Mouse (Mus musculus): ENCODE results near the gene Gm49486. TPM values are rescaled to one million over a fixed set of nuclear protein-coding genes. Genes with fewer than 3 reads are reported as not detected.

The Gm49486 gene
- polyA plus RNA-seq, 1 experiment = 0.03 TPM

DNA sequence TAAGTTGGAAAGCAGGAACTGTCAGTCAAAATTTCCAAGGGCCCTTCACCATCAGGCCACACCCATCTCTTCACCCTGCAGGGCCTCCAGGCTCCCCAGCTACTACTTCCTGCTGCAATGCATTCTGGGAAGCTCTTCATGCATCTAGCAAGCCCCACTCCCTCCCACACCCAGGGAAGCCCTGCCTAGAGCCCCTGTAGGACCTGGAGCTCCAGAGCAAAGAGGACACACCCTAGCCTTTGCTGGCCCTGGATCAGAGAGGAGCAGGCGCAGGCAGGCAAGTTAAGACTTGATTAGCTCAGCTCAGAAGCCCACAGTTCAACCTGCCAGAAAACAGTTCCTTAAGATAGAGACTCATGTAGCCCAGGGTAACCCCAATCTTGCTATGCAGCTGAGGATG lies 52.2 kb downstream of the Gm49486 start:
- no peak for TF ChIP-seq GATA1 (IDR thresholded peaks at IDR 0.05; ENCODE audit: low read length)

DNA sequence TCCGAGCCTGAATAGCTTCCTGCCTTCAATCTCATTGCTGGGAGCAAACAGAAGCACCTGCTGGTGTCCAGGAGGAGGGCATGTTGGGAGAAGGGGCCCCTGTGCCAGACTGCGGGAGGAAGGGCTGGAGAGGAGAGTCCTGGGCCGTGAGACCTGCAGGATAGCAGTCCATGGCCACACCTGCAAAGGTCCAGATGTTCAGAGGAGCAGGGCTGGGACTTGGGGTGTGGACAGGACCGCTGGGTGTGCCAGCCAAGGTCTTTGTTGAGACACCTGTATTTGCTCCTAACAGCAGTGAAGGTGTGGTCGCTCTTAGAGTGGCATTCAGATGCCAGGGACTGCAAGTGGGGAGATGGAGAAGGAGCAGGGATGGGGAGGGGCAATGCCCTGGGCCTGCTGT lies 53.2 kb downstream of the Gm49486 start:
- TF ChIP-seq GATA1 (IDR thresholded peaks at IDR 0.05; ENCODE audit: low read length) = no peak

DNA sequence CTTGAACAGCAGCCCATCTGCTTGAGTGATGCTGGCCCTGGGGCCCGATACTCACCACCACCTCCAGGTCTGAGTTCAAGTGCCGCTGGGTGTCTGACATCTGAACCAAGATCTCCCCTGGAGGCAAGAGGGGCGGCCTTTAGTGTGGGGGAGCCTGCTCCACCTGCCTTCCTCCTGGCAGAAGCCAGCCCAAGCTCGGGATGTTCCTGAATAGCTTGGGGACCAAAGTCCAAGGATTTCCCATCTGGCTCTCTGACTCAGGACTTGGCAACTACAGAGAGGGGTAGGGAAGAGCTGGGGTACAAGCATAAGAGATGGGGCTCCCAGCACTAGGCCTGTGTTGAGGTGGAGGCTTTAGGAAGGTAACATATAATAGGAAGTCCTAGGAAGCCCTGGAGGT lies 54.2 kb downstream of the Gm49486 start:
- TF ChIP-seq GATA1 (IDR thresholded peaks at IDR 0.05; ENCODE audit: low read length) = no peak

DNA sequence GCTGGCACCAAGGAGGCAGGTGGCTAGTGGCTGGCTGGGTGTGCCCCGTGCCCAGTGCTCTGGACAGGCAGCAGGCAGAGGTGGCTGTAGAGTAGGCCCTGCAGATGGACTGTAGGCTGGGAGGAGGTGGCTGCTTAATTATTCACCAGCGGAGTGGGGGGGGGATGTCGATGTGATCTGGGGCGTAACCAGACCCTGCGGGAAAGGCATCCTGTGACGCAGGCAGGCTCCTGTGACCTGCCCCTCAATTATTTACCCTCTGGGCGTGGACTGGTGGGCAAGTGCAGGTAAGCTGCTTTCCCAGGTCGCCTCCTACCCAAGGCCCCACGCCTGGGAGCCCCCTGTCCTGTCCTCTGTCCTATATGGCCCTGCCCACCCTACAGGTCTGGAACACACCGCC lies 56.2 kb downstream of the Gm49486 start, which contains the start of gene Baiap2l2:
Gene Baiap2l2 (minus strand): TSS at position 139 of the 400 bp plus-strand sequence.
- TF ChIP-seq GATA1 (IDR thresholded peaks at IDR 0.05; ENCODE audit: low read length) = no peak

DNA sequence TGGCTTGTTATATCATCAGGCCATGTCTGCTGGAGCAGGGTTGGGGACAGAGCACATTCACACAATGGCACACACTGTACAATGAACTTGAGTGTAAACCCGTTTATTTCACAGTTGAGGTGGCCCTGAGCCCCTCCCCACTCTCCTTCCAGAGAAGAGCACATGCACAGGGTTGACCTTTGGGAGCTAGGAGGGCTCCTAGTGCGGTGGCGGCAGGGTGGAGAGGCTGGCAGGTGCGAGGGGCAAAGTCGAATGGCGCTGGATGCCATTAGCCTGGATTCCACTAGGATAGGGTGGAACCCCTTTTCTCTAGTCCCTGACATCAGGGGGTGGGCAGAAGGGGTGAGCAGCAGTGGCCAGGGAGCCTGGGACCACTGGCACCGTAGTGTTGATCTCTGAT lies 57.0 kb downstream of the Gm49486 start:
- no peak for TF ChIP-seq GATA1 (IDR thresholded peaks at IDR 0.05; ENCODE audit: low read length)

DNA sequence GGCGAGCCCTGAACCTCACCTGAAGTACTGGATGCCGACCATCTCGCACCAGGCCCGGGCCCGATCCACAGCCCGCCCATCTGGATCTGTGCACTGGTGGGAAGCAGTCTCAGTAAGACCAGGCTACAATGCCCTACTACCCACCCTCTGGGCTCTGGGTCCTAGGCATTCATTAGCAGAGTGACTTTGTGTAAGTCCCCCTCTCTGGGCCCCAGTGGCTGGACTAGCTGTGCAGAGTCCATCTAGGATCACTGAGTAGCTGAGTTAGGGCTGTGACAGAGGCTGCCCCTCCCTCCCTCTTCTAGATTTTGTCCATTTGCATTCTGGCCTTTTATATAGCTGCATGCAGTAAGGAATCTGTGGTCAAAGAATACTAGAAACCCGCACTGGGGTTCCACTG lies 57.9 kb downstream of the Gm49486 start:
- TF ChIP-seq GATA1 (IDR thresholded peaks at IDR 0.05; ENCODE audit: low read length) = no peak

DNA sequence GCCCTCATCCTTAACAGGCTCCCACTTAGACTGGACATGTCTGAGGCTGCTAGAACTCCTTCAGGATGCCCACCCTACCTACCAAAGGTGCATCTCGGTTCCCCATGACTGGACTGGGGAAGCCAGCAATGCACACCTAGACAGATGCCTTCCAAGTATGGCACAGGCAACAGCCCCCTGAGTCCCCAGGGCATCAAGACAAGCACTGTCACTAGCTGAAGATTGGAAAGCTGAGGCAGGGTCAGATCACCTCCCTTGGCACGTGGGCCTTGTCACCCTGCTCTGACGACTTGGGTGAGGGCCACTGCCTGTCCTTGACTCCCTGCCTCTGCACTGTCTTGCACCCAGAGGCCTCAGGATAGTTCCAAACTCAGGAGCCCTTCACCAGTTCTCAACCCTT lies 59.2 kb downstream of the Gm49486 start:
- no peak for TF ChIP-seq GATA1 (IDR thresholded peaks at IDR 0.05; ENCODE audit: low read length)

DNA sequence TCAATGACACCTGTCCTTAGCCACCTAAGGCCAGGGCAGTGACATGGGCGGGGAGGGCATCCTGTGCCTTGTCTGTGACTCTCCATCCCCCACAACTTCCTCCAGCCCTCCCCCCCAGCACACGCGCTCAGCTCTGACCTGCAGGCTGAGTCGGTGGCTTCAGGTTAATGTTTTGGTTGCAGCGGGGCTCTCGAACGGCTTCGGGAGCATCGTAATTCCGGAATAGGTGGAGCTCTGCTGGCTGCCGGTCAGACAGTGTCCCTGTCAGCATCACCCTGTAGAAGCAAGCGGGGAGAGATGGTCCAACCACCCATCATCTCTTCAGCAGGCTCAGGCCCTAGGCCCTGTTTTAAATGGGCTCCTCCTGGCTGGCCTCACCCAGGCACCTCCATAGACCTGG lies 60.2 kb downstream of the Gm49486 start:
- TF ChIP-seq GATA1 (IDR thresholded peaks at IDR 0.05; ENCODE audit: low read length) = no peak

DNA sequence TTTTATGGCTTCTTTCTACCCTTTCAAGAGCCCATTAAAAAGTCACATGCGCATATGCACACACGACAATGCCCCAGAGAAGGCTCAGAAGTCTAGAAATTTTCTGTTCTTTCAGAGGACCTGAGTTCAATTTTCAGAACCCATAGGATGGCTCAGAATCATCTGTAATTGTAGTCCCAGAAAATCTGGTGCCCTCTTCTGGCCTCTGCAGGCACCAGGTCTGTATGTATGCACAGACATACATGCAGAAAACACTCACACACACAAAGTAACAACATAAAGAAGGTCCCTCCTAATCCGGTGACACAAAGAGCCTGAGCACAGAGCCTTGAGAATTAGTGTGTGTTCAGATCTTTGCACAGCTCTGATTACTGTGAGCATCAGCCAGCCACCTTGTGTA lies 61.1 kb downstream of the Gm49486 start:
- no peak for TF ChIP-seq GATA1 (IDR thresholded peaks at IDR 0.05; ENCODE audit: low read length)

DNA sequence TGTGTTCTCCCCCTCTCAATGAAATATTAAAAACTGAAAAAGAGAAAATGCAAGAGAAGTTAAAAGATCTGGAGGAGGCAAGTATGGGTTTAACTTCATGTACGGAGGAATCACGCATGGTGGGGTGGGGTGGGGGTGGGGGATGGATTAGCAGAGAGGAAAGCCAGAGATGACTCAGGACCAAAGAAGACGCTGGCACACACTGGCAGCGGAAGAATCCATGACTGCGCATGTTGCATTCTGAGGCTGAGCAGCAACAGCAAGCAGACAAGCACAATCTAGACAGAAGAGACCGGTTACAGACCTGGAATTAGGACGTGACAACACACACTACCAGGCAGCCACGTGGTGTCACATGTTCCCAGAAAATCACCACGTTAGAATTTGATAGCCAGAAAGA lies 63.6 kb downstream of the Gm49486 start:
- no peak for TF ChIP-seq GATA1 (IDR thresholded peaks at IDR 0.05; ENCODE audit: low read length)

DNA sequence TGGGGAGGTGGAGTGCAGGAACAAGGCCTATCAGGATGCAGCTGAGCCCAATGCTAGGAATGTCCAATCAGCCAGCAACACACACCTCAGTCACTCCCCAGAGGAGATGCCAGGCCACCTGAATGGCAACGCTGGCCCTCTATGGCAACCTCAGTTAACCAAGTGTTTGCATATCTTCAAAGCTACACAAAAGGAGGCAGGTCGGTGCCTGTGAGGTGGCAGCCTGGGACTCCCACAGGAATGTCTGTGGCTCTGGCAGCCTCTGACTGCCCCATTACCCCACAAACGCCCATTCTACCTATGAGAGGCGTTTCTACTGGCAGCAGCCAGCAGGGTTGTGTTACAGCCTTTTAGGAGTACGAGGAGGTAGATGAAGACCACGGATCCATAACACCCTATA lies 69.4 kb downstream of the Gm49486 start:
- no peak for TF ChIP-seq GATA1 (IDR thresholded peaks at IDR 0.05; ENCODE audit: low read length)

DNA sequence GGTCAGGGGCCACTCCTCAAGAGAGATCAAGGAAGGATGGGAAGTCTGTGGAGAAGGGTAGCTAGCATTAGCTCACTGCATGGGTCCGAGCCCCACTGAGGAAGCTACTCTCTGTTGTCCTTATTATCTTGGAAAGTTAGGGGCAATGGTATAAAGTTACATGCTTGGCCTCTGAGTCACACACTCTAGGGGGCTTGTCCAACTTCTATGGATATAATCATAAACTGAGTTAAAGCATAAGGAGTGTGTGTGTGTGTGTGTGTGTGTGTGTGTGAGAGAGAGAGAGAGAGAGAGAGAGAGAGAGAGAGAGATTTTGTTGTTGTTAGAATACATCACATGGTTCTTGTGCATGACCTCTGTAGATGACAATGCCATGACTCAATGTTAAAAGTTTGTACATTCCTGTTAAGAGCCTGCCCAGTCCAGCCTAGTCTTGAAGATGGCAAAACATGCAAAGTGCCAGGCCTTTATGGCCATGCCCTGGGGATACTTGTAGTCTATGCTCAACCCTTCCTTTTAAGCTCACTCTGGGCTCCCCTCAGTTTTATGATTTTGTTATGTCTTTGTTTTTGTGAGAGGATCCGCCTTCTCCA lies 70.5 kb downstream of the Gm49486 start:
- no peak for TF ChIP-seq GATA1 (IDR thresholded peaks at IDR 0.05; ENCODE audit: low read length)

DNA sequence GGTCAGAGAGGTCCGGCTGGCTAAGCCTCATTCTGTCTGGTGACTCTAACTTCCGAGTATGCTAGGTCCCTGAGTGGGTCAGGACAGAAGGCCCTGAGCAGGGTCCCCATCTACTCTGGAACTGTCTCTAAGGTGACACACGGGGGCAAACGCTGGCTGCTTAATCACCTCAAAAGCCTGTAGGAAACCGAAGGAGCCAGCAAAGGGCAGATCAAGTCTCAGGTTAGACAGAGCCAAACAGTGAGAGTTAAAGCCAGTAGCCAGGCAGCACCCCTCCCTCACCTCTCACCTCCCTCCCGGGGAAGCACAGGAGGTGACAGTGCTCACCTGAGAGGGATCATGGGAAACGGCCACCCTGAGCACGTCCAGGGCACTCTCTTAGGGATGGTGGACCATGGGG lies 74.5 kb downstream of the Gm49486 start:
- TF ChIP-seq GATA1 (IDR thresholded peaks at IDR 0.05; ENCODE audit: low read length) = no peak

DNA sequence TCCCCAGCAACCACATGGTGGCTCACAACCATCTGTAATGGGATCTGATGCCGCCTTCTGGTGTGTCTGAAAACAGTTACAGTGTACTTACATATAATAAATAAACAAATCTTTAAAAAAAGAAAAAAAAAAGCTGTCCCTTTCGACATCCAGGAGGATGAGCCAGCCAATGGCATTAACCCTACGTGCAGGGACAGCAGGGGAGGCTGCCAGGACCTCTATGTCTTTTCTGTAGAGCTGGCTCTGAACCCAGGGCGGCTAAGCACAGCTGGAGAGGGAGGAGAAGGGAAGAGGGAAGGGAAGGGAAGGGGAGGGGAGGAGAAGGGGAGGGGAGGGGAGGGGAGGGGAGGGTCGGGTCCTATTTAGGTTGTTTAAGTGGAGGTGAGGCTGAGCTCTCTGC lies 75.6 kb downstream of the Gm49486 start:
- no peak for TF ChIP-seq GATA1 (IDR thresholded peaks at IDR 0.05; ENCODE audit: low read length)

DNA sequence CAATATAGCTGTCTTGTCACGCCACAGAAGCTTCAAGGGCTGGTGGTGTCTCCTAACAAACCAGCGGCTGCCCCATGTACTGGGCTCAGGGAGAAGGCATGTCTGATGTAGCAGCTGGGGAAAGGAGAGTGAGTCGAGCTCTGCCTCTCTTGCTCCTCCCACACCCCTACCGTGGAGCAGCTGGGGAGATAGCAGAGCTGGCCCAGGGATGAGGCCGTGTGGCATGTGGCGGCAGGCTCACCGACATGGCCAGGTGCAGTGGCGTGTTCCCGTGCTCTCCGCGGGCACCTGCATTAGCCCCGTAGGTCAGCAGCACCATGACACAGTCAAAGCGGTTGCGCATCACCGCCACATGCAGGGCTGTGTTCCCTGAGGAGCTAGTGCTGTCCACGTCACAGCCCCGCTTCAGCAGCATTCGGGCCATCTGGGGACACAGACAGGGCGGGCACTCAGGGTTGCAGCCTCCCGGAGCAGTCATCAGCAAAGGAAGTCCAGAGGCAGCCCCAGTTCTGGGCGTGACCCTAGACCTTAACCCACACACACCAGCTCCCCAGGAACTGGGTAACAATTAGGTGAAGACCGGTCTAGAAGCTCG lies 76.9 kb downstream of the Gm49486 start:
- TF ChIP-seq GATA1 (IDR thresholded peaks at IDR 0.05; ENCODE audit: low read length) = no peak

Other genes with a start within 250 kb of the Gm49486 start
- not detected in 2 replicates for gene H1f0, start 200.9 kb upstream of the Gm49486 start, polyA plus RNA-seq (2012)
- gene Galr3, start 187.5 kb upstream of the Gm49486 start, polyA plus RNA-seq (2012) = not detected in 2 replicates
- 37.5 and 64.4 TPM in 2 replicates for gene Ankrd54, start 166.5 kb upstream of the Gm49486 start, polyA plus RNA-seq (2012)
- gene Eif3l, start 154.2 kb upstream of the Gm49486 start, polyA plus RNA-seq (2012) = 14.6 and 36.2 TPM in 2 replicates
- gene Micall1, start 120.5 kb upstream of the Gm49486 start, polyA plus RNA-seq (2012) = 25.5 and 25.7 TPM in 2 replicates
- 327 and 357 TPM in 2 replicates for gene Polr2f, start 88.4 kb upstream of the Gm49486 start, polyA plus RNA-seq (2012)
- 0.24 TPM in 1 of 2 replicates, not detected in the other for gene 1700088E04Rik, start 88.1 kb upstream of the Gm49486 start, polyA plus RNA-seq (2012)
- not detected in 2 replicates for gene Sox10, start 64.2 kb upstream of the Gm49486 start, polyA plus RNA-seq (2012)
- 17.0 and 20.7 TPM in 2 replicates for gene Pick1, start 218 bp upstream of the Gm49486 start, polyA plus RNA-seq (2012)
- gene Slc16a8, start 25.4 kb downstream of the Gm49486 start, polyA plus RNA-seq (2012) = not detected in 2 replicates
- not detected in 2 replicates for gene Baiap2l2, start 56.1 kb downstream of the Gm49486 start, polyA plus RNA-seq (2012)
- gene Pla2g6, start 99.0 kb downstream of the Gm49486 start, polyA plus RNA-seq (2012) = 25.1 and 27.0 TPM in 2 replicates
- gene Maff, start 117.2 kb downstream of the Gm49486 start, polyA plus RNA-seq (2012) = 3.6 and 4.1 TPM in 2 replicates
- gene Tmem184b, start 174.2 kb downstream of the Gm49486 start, polyA plus RNA-seq (2012) = 18.0 and 25.1 TPM in 2 replicates
- gene Csnk1e, start 226.2 kb downstream of the Gm49486 start, polyA plus RNA-seq (2012) = not detected in 2 replicates

Measured in G1E-ER4 (cell line).